Mouse (Mus musculus) frontal cortex, postnatal 14 days (tissue): ENCODE measurements around the gene Tmco4.

Experiments used
- DNase-seq, 2 experiments: peaks; one replicate each; pipeline ENCODE4 v3.0.0; 2022; ENCODE audit warnings: low spot score in 2 of 2

Tmco4 gene

DNA sequence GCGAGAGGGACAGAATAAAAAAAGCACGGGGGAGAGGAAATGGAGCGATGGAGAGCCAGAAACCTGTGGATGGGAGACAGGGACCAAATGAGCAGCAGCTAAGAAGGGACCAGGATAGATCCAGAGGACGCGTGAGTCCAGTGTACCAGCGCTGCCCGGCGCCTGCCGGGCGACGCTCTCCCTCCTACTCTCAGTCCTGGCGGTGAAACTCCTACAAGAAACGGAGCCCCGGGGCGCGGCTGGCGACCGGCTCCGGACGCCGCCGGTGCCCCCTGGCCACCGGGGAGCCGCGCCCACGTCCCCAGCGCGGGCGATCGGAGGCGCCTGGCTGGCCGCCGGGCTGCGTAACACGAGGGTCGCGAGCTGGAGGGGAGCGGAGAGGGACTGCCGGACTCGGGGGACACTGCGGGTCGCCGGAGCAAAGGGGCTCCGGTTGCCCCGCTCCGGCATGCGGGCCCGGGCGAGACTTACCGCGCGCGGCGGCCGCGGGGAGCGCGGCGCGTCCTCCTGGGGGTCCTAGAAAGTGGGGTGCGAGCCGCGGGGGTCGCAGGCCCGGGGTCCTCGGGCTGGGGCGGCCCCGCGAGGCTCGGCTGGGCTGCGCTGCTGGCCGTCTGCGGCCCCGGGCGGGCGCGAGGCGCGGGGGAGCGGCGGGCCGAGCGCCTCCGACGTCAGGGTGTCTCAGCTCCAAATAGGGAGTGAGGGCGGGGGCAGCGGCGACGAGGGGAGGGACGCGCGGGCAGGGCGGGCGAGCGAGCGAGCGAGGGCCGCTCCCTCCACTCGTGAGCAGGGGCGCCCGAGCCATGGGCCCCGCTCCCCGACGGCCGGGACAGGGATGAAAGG lies 119.9 kb downstream of the Tmco4 start, which contains the start of gene Nbl1:
Gene Nbl1, minus strand, starts transcription at position 638 of the 840 bp plus-strand sequence.
- no peak for DNase-seq

DNA sequence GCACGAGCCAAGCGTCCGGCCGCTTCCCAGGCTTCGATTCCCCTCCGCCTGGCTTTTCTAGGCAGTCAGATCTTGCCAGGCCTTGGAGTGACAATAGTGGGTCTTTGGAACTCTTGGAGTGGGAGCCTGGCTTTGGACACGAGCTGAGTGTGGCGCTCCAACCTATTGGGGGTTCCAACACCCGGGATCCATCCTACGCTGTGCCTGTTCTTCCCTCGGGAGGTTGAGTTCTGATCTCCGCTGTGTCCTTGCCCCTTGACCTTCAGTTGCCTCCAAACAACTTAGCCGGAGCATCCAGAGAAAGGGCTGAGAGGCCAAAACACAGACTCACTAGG lies 120.5 kb downstream of the Tmco4 start:
- no peak for DNase-seq

DNA sequence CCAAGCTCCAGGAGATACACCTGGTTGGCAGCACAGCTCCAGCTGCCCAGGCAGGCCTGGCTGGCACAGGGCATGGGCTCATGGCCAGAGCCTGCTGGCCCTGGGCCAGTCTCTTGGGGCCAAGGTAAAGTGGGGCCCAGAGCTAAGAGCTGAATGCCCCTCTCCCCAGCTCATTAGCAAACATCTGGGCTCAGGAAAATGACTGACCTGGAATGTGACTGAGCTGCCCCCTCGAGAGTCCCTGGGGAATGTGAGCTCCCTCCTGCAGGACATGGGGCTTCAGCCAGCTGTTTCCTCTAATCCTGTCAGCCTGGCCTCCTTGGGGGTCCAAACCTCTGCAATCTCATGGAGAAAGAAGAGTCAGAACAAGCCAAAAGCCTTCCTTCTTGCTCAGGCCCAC lies 122.7 kb downstream of the Tmco4 start:
- no peak for DNase-seq

- DNase-seq, result no peak
Measured at GRCm38 (mm10) chr4:139096201-139096600, 123.5 kb downstream of the Tmco4 start.

DNA sequence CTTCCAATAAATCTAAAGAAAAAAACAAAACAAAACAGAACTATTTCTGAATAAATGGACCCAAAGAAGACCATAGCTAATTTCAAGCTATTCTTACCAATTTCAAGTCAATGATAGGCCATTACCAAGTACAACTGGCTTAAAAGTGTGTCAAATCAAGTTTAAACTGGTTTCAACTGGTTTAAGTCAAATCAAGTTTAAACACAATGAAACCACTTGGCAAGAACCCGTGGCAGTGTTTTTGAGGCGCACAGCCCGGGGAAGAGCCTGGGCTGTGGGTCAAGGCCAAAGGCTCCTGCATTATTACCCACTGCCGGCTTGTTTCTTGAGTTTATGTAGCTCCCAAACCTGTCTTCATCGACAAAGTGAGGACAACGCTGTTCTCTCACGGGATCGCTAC lies 127.6 kb downstream of the Tmco4 start:
- no peak for DNase-seq

GRCm38 (mm10) chr4:139101546-139101945 lies 128.9 kb downstream of the Tmco4 start:
- no peak for DNase-seq

- DNase-seq, result no peak
Measured at GRCm38 (mm10) chr4:139105453-139105852, 132.8 kb downstream of the Tmco4 start.
